Mouse (Mus musculus): Measurements from ENCODE around the gene Cdpf1.
A peak's percentile ranks its signal among the peaks of the same experiment; 100 is the strongest.

Cdpf1 gene

DNA sequence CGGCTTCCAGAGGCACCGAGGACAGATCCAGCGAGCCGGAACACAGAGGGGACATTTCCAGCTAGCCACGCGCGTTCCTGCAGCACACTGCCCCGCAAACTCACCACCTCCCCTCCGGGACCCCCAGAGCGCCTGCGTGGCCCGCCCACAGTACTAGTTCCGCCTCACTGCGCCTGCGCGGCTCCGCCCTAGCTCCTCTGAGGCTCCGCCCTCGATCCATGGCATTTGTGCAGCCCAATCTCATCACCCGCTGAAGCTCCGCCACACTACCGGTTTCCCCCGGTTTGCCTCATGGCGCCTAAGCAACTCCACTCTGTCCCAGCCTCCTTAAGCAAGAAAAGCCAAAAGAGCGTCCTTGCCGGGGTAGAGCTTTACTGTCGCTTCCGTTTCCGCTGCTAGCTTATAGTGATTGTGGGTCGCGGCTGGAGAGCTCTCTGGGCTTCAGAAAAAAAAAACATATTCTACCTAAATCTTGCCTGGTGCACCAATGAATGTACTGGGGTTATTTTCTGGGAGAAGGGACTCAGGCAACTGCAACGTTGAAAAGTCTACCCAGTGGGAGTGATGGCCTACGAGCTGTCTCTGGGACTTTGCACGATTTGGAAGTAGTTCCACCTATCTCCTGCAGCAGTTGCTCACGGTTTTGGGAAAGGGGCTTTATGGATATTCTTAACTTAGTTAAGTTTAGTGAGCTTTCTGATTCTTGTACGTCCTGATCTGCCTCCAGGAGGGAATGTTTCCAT lies at the start of gene Cdpf1:
TSS of gene Cdpf1 (minus strand) at position 163 of the 743 bp plus-strand sequence.
- DNase-seq (ENCODE audit: low spot score) = peak; percentile 98

DNA sequence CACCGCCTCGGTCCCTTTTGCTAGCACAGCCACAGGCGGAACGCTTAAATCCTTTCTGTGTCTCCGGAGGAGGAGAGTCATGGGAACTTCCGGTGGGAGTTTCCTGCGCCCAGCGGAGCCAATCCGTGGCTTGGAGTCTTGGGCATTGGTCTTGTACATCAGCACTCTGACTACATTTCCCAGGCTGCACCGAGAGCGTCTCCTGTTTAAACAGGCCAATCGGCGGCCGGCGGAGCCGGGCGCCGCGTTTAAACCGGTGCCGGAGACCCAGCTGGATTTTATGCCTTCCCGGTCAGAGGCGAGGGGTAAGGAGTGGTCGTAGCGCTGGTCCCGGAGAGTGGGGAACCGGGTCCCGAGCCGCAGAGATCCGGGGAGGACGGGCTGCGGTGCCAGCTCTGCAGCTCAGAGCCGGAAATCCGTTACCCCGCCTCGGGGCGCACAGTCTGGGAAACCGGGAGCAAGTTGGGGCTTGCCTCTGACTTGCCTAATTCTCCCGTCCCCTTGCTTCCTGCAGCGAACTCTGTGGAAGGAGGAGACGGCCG lies 48.1 kb upstream of the Cdpf1 start, which contains the start of gene Gtse1:
TSS of gene Gtse1 (plus strand) at position 256 of the 542 bp plus-strand sequence.
- DNase-seq (ENCODE audit: low spot score) = peak; percentile 98

DNA sequence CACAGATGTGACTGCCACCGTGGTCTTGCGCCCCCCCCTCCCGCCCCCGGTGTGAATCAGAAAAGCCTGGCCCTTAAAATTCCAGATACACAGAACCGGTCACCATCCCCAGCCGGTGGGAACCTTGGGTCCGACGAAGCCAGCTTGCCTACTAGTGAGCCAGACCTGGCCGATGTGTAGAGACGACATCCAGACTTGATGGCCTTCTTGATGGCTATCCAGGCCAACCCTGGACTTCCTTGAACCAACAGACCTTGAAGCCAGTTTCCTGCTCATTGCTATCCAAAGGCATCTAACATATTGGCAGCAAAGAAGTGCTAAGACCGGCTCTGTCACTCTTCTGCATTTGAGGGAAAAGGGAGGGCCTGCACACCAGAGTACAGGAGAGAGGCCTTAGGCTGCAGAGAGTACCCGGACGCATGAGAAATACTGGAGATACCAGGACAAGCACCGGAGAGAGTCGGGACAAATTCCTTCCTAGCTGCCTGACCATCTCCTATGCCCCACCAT lies 47.5 kb upstream of the Cdpf1 start:
- DNase-seq (ENCODE audit: low spot score) = no peak

DNA sequence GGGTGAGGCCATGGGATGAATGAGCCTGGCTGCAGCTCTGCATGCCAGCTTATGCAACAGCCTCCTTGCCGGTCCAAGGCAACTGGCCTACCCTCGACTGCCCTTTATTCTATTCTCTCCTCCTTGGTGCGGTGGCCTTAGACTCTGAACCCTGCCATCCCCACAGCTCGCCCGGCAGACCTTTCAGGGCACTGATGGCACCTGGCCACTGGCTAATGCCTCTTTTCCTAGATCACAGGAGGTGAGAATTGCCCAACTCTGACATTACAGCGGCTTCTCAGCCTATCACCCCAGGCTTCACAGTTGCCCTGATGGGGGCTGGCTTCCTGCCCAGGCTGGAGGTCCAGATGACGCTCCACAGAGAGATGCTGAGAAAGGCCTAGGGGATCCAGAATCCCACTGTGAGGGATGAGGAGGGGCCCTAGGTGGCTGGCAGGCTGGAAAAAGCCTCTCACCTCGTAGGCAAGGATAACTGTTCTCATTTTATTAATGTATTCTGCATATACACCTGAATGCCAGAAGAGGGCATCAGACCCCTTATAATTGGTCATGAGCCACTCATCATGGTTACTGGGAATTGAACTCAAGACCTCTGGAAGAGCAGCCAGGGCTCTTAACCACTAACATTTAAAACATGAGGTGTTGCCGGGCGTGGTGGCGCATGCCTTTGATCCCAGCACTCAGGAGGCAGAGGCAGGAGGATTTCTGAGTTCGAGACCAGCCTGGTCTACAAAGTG lies 40.3 kb upstream of the Cdpf1 start:
- no peak for DNase-seq (ENCODE audit: low spot score)

DNA sequence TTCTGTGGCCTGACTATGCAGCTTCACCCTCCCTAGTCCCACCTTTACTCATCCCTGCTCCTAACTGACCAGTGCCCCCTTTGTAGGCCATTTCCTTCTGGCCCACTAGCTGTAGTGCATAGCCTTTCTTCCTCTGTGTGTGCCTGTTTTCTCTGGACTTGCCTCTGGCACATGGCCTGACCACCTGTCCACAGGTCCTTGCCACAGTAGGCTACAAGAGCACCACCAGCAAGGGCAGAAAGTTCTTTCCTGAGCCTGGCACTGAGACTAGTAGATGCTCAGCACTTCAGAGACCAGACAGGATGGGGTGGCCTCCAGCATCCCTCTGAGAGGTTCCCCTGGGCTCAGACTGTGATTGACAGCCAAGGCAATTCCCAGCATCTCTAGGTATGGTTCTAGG lies 33.6 kb upstream of the Cdpf1 start:
- DNase-seq (ENCODE audit: low spot score) = no peak

DNA sequence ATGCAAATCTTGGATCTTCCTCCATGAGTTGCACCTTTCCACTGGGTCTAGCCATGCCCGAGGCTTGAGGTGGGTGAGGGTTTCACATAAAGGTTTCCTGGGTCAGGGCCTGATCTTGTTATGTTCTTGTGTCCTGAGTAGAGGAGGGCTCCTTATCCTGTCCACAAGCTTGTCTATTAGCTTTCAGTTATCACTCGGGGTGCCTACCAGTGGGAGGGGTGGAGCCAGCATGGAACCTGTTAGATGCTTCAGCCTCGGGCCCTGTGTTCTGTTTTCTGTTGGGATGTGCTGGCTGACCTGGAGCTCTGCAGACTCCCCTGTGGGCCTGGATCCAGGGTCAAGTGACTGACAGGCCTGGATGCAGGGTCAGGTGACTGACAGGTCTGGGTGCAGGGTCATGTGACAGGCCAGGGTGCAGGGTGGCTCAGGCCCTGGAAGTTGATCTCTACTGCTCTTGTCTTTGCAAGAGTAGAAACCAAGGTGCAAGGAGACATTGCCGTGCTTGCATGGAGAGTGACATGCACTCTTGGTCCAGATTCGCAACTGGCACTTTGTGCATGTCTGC lies 30.4 kb upstream of the Cdpf1 start:
- no peak for DNase-seq (ENCODE audit: low spot score)

DNA sequence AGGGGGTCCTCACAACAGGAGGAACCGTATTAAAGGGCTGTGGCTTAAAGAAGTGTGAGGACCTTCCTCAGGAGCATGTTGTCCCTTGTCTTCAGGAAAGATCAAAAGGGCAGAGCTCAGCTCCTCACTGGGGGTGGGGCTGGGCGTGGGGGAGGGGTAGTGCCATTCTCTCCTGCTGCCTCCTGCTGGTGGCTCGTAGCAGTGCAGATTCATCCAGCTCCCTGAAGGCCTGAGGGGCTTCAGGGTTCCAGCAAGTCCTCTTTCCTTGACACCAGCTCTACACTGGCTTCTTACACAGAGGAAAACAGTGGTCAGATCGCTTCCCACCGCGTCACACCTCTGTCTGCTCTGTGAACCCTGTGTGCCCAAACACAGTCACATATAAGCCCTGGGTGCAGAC lies 29.5 kb upstream of the Cdpf1 start:
- DNase-seq (ENCODE audit: low spot score) = peak; percentile 53

DNA sequence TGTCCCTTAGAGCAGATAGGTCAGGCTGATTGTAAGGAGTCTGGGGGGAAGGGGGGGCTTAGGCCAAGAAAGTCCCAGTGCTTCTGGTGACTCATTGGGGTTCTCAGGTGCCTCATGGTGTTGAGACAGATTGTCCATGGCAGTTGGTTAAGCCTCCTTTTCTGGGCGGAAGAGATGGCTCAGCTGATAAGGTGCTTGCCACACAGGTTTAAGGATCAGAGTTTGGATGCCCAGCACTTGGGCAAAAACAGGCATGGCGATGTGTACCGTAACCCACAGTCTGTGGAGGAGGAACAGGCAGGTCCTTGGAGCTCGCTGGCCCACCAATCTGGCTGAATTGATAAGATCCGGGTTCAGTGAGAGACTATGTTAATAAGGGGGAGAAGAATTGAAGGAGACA lies 25.4 kb upstream of the Cdpf1 start:
- no peak for DNase-seq (ENCODE audit: low spot score)

DNA sequence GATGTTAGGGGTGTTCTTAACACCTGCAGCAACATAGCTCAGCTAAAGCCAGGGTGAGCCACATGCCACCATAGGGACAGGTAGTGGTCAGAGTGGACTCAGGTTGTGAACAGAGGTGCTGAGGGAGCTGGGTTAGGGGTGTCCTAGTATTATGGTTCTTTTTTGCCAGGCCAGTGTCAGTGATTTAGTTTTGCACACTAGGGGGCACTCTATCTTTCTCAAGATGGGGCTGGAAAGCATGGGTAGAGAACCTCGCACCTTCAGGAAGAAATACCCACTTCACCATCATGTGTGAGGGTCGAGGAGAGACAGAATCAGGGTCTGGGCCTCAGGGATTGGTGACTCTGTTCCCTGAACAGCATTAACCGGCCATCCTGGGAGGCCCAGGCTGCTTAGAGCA lies 23.8 kb upstream of the Cdpf1 start:
- peak; percentile 6 for DNase-seq (ENCODE audit: low spot score)

DNA sequence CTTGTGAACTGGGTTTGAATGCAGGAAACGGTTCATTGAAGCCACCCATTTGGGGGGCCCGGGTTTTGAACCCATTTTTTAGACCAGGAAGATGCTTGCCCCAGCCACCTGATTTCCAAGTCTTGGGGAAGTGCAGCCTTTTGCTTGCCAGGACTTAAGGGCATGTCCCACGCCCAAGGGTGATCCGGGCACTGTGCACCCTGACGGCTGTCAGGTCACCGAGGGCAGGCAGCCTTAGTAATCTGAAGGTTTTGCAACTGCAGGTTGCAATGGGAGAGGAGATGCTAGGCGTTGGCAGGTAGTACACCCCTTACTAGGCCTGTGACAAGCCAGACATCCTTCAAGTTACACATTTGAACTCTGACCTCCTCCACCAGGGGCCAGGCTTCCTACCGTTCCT lies 21.1 kb upstream of the Cdpf1 start:
- DNase-seq (ENCODE audit: low spot score) = no peak

DNA sequence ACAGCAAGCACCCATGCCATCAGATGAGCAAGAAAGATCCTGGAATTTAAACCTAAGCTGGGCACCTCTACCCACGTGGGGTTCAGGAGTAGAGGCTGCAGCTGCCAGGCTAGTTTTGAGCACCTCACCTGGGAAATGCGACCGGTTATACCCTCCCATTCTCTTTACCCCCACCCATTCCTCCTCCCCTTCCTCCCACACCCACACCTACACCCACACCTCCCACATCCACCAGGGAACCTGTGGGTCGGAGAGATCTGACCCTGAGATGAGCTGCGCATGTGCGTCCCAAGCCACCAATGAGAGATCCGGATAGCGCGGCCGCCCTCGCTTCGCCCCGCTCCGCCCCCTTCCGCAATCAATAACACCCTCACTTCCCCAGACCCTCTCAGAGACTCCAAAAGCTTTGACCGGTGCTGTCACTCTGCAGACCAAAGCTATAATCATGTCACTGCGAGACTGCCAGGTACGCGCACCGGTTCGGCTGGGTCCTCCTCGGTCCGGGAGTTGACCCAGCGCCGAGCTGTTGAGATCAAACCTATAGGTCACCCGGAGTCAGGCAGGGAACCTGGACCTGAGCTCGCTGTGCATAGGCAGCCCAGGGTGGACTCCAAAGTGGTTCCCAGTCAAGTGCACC lies 20.6 kb upstream of the Cdpf1 start, which contains the start of gene Ttc38:
TSS of gene Ttc38 (plus strand) at position 353 of the 637 bp plus-strand sequence.
- DNase-seq (ENCODE audit: low spot score) = peak; percentile 85

DNA sequence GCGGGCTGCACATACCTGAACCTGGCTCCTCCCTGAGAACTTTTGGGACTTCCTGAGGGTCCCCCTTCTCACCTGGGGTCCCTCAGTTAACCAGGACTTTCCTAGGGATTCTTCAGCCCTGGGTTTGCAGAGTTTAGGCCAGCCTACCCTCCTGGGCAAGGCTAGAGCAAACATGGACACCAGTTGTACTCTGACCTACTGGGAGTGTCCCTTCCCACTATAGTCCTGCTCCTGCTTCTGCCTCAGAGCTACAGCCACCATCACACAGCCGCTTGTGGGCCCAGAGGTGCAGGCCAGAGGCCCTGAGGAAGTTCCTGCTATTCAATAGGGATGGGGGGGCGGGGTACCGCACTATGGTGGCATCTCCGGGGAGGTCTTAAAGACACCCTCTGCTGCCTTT lies 18.0 kb upstream of the Cdpf1 start:
- DNase-seq (ENCODE audit: low spot score) = no peak

DNA sequence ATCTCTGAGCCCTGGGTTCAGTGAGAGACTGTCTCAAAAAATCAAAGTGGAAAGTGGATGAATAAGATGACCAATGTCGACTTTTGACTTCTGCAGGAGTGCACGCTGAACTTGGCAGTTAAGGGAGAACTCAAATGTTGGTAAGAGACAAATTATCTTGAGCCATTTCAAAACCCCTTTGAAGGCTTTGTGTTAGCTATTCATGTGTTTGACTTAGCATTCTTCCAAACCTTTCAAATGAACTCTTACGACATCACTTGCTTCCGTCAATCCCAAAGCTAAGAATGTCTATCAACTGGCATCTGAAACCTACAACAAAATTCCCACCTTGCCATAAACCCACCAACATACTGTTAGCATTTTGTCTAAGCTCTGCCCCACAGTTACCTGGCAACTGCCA lies 16.6 kb upstream of the Cdpf1 start:
- no peak for DNase-seq (ENCODE audit: low spot score)

DNA sequence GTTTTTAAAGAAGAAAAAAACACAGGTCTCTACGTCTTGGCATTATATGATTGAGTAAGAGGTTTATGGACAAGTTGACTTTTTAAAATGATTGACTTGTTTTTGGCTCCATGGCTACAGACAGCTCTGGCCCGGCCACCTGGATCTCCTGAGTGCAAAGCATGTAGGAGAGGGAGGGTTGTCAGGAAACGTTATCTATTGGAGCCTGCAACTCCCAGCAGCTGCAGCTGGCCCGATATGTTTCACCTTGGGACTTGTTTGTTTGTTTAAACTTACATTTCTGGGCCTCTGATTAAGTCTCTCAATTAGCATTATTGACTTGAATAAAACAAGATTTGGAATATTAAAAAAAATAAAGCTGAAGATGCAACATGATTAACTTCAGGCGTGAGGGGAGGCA lies 15.2 kb upstream of the Cdpf1 start:
- no peak for DNase-seq (ENCODE audit: low spot score)

DNA sequence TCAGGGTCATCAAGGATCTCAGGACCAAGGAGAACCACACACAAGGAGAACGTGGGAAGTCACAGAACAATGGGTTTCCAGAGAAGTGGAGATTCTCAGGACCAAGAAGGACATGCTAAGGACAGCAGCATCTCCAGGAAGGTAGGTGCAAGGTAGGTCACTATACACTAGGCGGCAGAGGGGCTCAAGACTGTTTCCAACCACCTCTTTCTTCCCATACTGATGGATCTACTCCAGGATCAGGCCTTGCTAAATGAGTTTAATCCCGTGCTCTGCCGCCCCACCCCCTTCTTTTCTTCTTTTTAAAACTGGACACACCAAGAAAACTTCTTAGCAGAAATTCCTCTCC lies 10.5 kb upstream of the Cdpf1 start:
- DNase-seq (ENCODE audit: low spot score) = no peak

DNA sequence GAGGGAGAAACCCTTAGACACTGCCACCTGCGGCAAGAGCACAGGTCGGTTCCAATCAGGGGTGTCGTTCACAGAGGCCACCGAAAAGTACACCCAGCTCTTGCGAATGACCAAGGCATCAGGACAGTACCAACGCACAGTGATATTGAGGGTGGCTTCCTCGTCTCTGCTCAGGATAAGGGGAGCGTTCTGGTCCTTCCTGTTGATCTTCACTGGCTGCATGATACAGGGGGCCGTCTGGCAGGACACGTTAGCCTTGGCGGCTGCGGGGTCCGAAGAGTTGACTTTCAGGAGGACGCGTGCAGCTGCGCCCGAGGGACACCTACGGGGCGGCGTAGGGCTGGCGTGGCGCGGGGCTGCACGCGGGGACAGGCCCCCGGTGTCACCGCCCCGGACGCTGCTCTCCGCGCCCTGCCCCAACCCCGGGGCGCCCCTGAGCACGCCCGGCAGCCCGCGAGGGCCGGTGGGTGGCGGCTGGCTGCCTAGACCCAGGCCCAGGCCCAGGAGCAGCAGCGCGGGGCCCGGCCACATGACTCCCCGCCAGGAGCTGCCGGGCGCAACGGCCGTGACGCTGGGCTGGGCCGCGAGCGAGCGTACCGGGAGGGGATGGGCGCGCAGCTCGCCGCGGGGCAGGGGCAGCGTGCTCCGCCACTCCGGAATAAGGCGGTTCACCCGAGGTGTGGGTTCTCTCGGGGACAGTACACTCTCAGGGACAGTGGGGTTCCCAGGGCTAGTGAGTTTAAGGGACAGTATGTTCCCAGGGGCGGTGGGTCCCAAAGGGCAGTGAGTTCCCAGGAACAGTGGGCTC lies 9.9 kb upstream of the Cdpf1 start, which contains the start of gene Pkdrej:
TSS of gene Pkdrej (minus strand) at position 532 of the 808 bp plus-strand sequence.
- peak; percentile 56 for DNase-seq (ENCODE audit: low spot score)

DNA sequence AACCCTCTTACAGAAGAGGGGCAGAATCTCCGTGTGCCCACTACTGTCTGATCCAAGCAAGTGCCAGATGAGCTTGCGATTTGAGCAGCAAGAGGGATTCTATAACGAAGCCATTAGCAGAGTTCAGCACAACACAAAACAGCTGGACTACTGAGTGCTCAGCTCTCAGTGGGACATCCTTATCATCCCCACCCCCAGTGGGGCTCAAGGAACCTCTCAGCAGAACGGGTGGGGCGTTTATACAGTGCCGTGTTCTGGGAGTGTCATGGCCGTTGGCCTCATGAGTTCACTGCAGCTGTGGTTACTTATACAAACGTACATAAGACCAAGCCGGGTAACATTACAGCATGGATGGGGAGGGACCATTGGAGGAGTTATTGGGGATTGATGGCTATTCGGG lies 1.9 kb upstream of the Cdpf1 start:
- DNase-seq (ENCODE audit: low spot score) = no peak

DNA sequence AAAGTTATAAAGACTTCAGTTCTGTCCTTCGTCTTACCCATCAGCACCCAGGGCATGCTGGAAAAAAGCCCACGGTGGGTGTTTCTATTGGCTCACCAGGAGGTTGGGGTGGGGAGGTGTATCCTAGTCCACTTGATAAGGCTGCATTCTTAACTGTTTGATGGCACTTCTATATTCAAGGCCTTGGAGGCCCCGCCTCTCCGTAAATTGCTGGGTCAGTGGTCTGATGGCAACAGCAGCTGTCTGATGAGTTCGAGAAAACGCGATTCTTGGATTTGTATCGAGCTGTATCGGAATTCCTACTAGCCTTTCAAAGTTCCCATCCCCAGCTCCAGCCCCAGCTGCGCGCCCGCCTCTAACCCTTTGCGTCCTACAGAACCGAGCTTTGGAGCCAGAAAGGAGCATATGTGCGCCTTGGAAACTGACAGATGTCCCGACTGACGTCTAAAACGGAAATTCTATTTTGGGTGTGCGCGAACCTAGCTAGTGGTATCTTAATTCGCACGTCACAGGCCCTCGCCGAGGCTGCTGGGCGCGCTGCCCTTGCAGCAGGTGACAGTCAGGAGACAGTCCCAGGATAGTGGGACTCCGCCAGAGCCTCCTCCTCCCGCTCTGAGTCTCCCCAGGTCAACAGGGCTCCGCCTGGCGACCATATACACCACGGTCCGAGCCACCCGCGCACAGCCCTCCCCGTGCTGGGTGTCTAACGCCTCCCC lies 533 bp downstream of the Cdpf1 start:
- peak; percentile 64 for DNase-seq (ENCODE audit: low spot score)

DNA sequence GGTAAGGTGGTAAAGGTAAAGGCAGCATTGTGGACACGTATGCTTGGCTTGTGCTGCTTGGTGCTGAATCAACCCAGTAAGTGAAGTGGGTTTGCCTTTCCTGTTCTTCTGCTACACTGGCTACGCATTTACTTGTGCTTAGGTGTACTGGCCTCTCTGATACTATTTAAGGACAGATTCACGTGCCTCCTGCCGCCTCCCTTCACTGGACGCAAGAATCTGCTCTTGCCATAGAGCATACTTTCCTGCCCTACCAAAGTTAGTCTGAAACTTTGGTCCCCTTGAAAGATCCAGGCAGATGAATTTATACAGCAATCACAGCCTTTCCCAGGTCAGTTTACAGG lies 1.1 kb downstream of the Cdpf1 start:
- DNase-seq (ENCODE audit: low spot score) = no peak

DNA sequence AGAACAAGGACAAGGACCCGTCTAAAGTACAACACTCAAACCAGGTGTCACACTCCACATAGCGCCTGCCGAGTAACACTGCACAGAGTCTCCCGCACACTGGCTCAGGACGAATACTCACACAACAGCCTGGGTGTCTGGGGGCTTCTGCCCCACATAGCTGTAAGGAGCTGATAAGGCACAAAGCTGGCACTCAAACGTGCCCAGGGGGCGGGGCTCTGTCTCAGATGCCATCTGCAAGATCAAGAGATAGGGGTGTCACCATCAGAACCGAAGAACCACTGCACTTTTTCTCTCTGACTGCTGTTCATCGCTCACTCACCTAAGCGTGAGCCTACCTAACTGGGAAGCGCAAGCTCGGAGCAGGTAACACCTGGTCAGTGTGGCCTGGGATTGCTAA lies 2.4 kb downstream of the Cdpf1 start:
- DNase-seq (ENCODE audit: low spot score) = no peak

DNA sequence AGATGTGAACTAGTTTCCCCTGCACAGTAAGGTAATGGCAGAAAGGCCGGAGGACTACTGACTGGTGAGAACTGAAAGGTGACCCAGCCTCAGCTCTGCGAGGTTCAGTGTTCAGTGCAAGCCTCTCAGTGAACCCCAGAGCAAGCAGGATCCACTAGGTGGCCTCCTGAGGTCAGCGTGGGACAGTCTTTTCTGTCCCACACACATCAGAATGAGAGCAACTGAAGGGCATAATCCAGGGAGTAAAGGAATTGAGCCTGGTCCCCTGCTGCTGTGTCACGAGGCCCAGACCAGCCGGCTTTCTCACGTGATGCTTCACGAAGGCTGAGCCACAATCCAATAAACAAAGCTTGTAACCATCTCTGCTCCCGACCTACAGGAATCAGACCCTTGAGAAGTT lies 3.1 kb downstream of the Cdpf1 start:
- DNase-seq (ENCODE audit: low spot score) = no peak
